Mouse (Mus musculus) megakaryocyte, adult 5-6 weeks (primary cell): ENCODE results near the gene Tmem120b. TPM values are rescaled to one million over a fixed set of nuclear protein-coding genes. Genes with fewer than 3 reads are reported as not detected.

ENCODE experiments used
- ATAC-seq: 2 replicates; pipeline ENCODE4 v1.8.0; 2016; ENCODE audit warnings: mild to moderate bottlenecking, inconsistent platforms; ENCODE audit not compliant: poor library complexity, severe bottlenecking
- total RNA-seq, 2 experiments: library from RNA; stranded (forward) in 1 of 2; stranded (reverse) in 1 of 2; fragments of 153-499, 151-499 nt in 1 of 2; fragments of 221-1000, 200-1000 nt in 1 of 2; gene quantifications; 2 replicates each; pipeline versions ENCODE4 v1.2.3 to v1.2.4; 2015 to 2017

Tmem120b gene
- total RNA-seq (2015) (0.87 and 2.5 TPM in 2 replicates), total RNA-seq (2017) (0.29 and 1.3 TPM in 2 replicates)

DNA sequence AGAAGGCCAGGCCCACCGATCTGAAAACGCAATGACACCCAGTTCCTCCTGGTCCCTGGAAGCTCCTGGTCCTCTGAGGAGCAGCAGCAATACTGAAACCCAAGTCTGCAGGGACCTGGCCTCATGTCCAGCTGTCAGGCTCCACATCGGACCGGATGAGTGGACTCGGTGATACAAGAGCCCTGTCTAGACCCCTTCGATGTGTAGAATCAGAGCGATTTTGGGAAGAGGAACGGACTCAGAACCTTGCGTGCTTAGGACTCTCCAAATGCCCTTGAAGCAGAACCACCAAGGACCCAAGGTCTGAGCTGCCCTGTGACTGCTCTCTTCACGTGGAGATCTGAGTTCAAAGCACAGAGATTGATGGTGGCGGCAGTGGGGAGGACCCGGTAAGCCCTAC lies at the start of gene Tmem120b:
TSS of gene Tmem120b (plus strand) at position 301 of the 400 bp plus-strand sequence.
- no peak for ATAC-seq

DNA sequence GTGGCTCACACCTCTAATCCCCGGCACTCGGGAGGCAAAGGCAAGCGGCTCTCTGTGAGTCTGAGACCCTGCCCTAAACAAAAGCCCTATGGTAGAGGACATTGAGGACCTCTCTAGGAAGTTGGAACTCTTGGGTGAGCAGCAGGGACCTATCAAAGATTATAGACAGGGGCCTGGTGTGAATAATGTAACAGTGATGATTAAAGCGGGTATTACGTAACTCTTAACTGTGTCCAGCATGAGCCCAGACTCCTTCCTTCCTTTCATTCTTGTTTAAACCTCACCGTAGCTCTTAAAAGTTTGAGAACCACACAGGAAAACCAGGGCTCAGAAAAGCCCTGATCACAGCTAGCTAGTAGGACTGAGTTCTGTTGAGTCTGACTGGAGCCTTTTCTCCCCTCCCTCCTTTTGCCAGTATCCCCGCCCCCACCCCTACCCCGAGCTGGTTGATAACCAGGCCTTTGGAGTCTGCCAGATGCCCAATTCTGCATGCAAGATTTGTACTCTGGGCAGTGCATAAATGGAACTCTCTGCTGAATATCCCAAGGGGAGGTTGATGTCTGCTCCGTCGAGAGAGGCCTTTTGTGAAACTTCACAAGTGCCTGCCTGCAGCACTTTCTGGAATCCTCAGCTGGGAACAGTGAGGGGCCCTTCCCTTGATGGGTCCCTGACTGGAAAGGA lies 48.7 kb upstream of the Tmem120b start:
- ATAC-seq: no peak

DNA sequence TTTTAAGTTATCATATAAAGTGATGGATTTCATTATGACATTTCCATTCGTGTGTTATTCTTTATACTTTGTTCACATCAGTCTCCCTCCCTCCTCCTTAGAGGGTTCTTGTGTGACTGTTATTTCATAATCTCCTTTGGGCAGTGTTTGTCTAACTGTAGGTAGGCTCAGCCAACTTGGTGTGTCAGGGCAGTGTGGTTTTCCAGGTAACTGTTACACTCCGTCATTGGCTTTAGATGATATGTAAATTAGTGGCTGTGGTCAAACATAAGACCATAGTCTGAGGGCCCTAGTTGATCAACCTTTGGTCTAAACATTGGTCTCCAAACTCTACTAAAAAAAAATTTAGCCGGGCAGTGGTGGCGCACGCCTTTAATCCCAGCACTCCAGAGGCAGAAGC lies 47.8 kb upstream of the Tmem120b start:
- no peak for ATAC-seq

DNA sequence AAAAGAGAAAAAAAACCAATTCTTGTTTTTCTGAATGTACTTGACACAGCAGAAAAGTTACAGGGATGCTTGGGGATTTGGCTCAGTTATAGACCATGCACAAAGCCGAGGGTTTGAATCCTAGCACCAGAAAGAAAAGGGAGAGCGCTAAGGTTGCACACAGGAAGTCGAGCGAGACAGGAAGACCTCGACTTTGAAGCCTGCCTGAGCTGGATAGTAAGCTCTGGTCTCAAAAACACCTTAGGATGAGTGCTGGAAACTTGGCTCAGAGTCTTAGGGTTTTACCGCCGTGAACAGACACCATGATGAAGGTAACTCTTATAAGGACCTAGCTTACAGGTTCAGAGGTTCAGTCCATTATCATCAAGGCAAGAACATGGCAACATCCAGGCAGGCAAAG lies 46.8 kb upstream of the Tmem120b start:
- no peak for ATAC-seq

DNA sequence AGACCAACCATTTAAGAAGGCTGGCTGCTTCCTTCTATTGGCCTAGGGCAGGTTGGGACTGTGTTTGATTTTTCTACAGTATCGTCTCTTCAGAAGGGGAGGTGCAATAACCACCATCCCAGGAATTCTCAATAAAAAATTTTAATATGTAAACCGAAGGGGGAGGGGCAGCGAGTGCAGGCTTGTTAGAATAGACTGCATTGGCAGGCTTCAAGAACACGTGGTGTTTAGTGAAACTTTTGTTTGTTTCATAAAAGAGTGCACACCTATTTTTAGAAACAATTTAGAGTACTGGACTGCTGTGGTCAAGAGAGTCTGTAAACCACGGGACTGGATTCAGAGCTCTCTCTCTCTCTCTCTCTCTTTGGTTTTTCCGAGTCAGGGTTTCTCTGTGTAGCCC lies 45.2 kb upstream of the Tmem120b start:
- ATAC-seq: no peak

DNA sequence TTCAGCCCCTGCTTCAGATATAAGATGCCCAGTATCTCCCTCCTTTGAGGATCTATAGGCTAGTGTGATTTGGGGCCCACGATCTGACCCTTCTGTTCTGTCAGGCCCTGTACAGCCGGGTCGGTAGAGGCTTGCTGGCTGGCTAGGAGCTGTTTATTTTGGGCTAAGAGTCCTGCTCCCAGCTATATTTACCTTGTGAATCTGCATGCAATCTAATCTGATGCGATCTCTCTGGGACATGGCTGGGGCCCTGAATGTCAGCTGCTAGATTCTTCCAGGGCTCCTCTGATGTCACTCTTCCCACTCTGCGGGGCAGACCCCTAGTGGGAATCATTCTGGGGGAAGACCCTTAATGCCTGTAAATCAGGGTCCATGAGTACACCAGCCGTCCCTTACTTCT lies 43.9 kb upstream of the Tmem120b start:
- ATAC-seq: no peak

DNA sequence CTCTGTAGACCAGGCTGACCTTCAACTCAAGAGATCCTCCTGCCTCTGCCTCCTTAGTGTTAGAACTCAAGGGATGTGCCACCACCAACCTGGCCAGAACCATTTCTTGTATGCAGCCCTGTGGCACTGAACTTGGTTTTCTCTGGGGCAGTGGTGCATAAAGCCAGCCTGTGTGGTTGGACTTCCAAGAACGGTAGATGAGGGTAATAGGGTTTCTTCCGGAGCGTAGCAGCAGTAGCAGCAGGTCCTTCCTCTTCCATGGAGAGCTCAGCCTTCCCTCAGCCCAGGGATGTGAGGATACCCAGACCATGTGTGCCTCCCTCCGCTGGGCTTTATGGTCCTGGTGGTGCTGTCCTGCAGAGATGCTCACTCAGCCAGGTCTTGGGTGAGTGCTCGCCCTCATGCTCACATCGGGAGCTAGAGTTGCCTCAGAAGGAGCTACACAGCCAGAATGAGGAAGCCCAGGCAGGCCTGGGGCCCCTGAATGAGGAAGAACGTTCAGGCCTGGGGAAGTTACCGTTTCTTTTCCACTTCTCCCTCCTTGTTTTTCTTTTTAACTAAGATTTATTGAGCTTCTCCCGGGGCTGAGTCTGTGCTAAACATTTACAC lies 43.1 kb upstream of the Tmem120b start:
- peak; percentile 96 for ATAC-seq

DNA sequence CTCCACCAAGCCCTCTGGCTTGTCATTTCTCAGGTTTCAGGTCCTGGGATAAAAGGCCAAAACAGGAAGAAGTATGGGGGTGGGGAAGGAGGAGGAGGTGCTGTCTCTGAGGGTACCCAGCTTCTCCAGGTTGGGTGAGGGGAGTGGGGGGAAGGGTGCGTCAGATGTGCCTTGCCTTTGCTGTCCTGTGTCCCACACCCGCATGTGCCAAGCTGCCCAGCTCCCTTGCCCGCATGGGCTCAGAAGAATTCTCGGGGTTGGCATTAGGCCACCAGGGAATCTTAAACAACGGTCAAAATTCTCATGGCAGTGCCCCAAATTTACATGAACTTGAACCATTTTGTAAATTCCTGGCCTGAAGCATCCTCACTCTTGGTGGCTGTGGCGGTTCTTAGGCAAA lies 41.8 kb upstream of the Tmem120b start:
- ATAC-seq: no peak

DNA sequence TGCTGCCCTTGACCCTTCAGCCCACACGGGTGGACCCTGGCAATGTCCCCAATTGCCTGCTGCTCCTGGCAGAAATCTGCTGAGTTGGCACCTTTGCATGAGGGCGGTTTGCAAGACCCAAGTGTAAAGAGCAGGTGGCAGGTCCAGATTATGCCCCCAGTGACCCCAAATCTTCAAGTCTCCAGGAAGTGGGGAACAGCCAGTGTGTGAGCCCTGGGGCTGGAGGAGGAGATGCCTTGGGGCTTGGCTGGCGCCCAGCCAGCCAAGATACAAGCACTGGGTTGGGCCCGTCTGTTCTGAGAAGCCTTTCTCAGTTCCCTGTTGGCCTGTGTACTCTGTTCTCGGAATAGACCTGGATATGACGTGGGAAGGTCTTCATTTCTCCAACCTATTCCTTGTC lies 40.8 kb upstream of the Tmem120b start:
- ATAC-seq: peak; percentile 28; the same call in 1 of the 2 replicates

DNA sequence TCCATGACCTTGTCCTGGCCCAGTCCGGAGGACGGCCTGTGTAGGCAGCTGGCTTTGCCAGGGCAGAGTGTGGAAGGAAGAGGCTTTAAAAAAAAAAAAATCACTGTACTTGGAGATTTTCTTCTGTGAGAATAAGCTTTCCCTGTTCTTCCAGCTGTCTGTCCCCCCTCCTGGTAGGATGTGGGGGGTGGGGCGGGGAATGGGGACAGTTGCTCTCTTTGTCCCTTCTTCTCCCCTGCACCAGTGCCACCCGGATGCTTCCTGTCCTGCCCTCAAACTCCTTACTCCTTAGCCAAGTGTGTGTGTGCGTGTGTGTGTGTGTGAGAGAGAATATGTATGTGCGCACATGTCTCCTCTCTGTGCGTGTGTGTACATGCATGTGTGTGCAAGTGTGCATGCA lies 38.5 kb upstream of the Tmem120b start:
- ATAC-seq: no peak

DNA sequence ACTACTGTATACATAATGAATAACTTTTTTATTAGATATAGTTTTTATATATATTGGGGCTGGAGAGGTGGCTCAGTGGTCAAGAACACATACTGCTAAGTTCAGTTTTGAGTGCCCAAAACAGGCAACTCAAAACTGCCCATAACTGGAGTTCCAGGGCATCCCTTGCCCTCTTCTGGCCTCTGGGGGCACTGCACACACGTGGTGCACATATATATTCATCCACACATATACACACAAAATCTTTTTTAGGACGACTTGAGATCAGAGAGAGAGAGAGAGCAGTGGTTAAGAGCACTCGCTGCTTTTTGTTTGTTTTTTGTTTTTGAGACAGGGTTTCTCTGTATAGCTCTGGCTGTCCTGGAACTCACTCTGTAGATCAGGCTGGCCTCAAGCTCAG lies 36.9 kb upstream of the Tmem120b start:
- ATAC-seq: no peak

DNA sequence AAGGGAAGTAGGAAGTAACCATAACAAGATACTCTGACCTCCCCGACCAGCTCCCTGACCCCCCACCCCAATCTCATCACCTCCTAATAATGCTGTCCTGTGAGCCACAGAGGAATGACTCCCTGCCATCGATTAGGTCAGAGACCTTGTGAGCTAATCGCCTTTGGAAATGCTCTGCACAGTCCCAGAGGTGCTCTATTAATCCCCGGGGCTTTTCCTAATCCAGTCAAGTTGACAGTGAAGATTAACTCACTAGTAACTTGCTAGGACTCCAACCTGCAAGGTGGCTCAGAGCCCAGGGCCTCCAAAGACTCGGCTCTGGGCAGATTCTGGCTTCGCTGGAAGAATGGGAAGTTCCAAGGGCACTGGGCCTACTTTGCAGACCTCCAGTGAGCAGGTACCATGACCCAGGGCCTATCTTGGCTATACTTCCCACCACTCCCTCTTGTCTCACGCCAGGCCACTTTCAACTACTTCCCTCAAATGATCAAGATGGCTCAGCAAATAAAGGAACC lies 34.5 kb upstream of the Tmem120b start:
- ATAC-seq: no peak

DNA sequence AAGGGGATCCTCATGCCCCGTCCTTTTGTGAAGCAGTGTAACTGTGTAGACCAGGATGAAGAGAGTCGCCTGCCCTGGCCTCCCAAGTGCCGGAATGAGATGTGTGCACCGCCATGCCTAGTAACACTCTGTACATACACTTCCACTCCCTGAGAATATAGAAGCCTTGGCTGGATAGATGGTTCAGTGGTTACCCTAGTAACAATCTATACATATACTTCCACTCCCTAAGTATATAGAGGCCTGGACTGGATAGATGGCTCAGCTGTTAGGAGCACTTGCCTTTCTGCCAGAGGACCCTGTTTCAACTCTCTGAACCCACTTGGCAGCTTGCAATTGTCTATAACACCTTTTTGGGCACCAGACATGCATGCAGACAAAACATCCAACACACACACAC lies 33.1 kb upstream of the Tmem120b start:
- no peak for ATAC-seq

DNA sequence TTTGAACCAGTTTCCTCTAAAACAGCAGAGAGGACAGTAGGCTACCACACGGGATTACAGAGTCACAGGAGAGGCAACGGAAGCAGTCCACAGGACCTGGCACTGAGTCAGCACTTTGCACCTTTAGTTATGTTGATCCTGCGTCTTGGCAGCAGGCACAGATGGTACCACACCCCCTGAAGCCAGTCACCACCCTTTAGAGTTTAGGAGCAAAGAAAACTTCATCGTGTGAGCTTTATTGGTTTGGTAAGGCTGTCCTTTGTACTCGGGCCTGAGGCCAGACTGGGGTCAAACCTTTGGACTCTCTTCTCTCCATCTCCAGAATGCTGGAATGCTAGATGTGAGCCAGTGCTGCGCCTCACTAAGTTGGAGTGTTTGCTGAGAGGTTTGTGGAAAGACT lies 32.7 kb upstream of the Tmem120b start:
- 0 out of 2 replicates have a peak, but pooled peaks have one; percentile 7 for ATAC-seq

DNA sequence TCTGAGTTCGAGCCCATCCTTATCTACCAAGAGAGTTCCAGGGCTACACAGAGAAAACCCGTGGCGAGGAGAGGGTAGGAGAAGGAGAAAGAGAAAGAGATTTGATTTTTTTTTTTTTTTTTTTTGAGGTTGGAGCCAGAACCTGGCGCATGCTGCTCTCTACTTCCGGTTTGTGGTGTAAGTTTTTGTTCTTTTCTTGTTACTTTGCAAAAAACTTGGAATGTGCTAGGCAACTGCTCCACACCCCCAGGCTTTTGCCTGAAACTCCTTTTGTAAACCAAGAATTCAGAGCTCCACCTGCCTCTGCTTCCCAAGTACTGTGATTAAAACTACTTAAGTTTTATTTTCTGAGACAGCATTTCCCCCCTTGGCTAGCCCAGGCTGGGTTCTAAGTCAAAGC lies 30.1 kb upstream of the Tmem120b start:
- ATAC-seq: no peak

DNA sequence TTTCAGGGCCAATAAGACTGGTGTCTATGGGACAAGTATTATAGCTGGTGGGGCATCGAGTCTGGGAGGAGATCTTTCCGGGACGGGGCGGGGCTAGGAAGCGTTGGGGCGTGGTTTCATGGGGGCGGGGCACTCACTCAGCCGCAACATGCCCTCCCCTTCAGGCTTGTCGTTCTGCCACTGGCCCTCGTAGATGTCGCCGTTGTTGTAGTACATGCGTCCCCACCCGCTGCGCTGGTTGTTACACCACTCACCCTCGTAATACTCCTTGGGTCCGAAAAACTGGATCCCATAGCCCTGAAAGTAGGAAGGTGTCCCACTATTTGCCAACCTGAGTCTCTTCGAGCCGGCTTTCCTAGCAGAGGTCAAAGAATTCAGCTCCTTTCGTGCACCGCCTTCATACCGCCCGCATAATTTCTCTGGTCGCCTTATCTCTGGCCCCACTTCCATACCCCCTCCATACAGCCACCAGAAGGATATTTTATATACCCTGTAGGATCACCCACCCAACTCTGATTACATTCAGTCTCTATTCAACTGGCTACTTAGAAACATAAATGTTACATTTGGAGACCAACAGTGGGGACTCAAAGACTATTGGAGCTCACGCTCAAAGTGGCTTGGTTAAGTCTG lies 29.0 kb upstream of the Tmem120b start:
- ATAC-seq: peak; percentile 96

DNA sequence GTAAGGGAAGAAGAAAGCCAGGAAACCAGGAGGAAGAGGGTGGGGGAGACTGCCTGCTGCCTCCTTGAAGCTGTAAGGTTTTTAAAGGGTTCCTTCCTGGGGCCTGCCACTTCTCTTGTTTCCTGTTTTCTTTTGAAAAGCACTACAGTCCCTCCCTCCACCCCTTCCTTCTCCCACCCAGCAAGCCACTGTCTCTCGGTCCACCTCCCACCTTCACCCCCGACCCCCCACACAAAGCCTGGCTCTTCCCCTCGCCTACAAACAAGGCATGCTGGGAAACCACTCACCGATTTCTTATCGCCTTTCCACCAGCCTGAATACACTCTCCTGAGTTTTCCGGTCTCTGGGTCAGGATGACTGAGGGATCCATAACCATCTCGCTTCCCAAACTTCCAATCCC lies 27.4 kb upstream of the Tmem120b start:
- no peak for ATAC-seq

DNA sequence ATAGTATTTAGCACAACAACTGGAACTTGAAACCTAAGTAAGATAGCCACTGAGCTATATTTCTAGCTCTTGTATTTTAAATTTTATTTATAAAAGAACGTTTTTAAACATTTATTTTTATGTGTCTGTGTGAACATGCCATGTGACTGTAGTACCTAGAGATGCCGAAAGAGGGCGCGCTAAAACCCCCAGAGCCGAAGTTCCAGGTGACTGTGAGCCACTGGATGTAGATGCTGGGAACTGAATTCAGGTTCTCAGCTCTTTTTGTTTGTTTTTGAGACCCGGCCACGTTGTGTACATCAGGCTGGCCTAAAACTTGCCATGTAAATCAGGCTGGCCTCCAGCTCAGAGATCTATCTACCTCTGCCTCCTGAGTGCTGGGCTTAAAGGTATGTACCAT lies 24.4 kb upstream of the Tmem120b start:
- no peak for ATAC-seq

DNA sequence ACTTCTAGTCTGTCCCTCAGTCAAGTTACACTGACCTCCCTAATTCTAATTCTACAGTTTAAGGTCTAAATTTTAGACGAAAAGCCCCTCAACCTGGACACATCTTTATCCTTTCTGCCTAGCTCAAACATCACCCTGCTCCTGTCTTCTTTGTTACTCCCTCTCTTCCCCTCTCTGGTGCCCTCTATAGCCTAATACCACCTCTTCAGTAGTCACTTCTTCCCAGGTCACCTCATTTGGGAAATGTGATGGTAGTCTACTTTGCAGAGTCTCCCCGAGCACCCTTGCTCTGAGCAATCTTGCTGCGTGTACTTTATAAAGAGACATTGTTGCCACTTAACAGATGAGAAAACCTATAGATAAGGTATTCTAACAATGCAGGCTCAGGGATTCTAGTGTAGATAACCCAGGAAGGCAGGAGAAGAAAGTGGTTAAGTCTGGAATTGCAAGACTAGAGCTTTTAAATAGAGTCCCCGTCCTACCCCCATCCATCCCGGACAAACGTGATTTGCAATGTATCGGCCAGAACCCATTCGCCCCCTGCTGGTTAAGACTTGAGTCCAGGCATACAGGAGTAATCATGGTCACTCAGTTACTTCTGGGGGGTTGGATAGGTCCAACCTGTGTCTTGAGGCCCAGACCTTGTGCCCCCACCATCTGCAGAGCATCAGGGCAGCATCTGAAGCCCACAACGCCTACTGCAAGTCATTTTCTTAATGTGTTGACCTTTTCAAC lies 22.5 kb upstream of the Tmem120b start:
- ATAC-seq: peak; percentile 72

DNA sequence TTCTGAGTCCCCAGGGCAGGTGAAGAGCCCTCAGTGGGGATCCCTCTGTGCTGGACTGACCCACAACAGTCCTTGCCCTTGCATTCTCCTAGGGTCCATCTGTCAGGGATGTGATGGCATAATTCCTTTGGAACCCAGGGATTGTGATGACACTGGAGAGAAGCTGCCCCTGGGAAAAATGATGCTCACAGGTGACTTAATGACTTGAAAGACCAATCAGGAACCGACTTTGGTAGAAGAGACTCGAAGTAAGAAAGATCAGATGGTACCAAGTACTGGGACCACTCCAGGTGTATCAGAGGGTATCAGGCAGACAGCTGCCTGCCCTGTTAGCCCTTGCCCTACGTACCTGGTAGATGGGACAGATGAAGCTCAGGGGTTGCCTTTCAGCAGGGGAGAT lies 21.3 kb upstream of the Tmem120b start, which contains the start of gene Morn3:
TSS of gene Morn3 (minus strand) at position 101 of the 400 bp plus-strand sequence.
- ATAC-seq: no peak

DNA sequence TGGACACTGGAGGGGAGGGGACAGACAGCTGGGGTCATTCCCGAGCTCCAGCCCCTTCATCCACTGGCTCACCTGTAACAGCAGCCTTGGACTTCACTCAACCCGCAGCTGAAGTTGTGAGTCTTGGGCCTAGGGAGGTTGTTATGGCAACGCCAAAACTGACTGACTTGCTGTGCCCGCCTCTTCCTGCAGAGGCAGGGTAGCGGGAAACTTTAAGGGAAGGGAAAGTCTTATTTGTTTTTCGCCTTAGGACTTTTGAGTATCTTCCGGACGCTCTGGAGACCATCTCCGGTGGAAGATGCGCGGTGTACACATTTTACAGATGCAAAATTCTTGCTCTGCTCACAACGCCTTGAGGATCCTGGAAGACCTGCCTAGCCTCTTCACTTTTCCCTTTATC lies 18.9 kb upstream of the Tmem120b start:
- peak; percentile 82 for ATAC-seq
